Mouse (Mus musculus) stomach, embryonic 16.5 days (tissue): ENCODE measurements around the gene Chd3. TPM values are rescaled to one million over a fixed set of nuclear protein-coding genes. Genes with fewer than 3 reads are reported as not detected.

Experiments
- ATAC-seq: fragments of 200-750 bp; cut with Nextera tagmentation; 2 replicates; pipeline ENCODE4 v1.8.0; 2017; ENCODE audit warnings: moderate number of reproducible peaks, moderate TSS enrichment; ENCODE audit not compliant: insufficient read depth, low FRiP score
- H3K27ac ChIP-seq: fragments of 300-500 bp; sonication (generic); 2 replicates; pipeline ENCODE4 v1.5.1; 2014; ENCODE audit warnings: low read length
- H3K27me3 ChIP-seq: fragments of 300-500 bp; sonication (generic); 2 replicates; pipeline ENCODE4 v1.6.1; 2014; ENCODE audit warnings: low read length, control low read depth, mixed read lengths; ENCODE audit not compliant: control insufficient read depth, insufficient read depth
- H3K36me3 ChIP-seq: fragments of 300-500 bp; sonication (generic); 2 replicates; pipeline ENCODE4 v1.6.1; 2014; ENCODE audit warnings: low read length; ENCODE audit not compliant: control insufficient read depth, insufficient read depth
- H3K4me1 ChIP-seq: fragments of 300-500 bp; sonication (generic); 2 replicates; pipeline ENCODE4 v1.6.1; 2014; ENCODE audit warnings: low read length, control low read depth, mixed read lengths; ENCODE audit not compliant: control insufficient read depth, insufficient read depth
- H3K4me2 ChIP-seq: fragments of 300-500 bp; sonication (generic); 2 replicates; pipeline ENCODE4 v1.6.1; 2014; ENCODE audit warnings: low read depth, low read length, mixed read lengths
- H3K4me3 ChIP-seq: fragments of 300-500 bp; sonication (generic); replicated peaks from 2 replicates; pipeline ENCODE4 v1.5.1; 2014; ENCODE audit warnings: mild to moderate bottlenecking, low read length
- H3K9ac ChIP-seq: fragments of 300-500 bp; sonication (generic); 2 replicates; pipeline ENCODE4 v1.6.1; 2014; ENCODE audit warnings: low read length
- H3K9me3 ChIP-seq: fragments of 300-500 bp; sonication (generic); replicated peaks from 2 replicates; pipeline ENCODE4 v1.6.1; 2016; ENCODE audit warnings: low read length, control low read depth; ENCODE audit not compliant: control insufficient read depth
- WGBS: fragments of 180-500 bp; shearing (Covaris S2); extraction: QIAGEN DNeasy Blood & Tissue Kit; methylation state at CpG from one replicate; pipeline ENCODE4 v1.1.7; 2014; 5-methylcytosine and 5-hydroxymethylcytosine counted together
- polyA plus RNA-seq: library from polyadenylated mRNA; unstranded; fragments of >200 nt; fragmentation: Nextera tagmentation; extraction: Ambion mirVana; gene quantifications from 2 replicates; pipeline ENCODE4 v1.2.1, GENCODE M21; 2015

The Chd3 gene
- polyA plus RNA-seq, 1 experiment from 2014 or later, result 55.4 TPM

DNA sequence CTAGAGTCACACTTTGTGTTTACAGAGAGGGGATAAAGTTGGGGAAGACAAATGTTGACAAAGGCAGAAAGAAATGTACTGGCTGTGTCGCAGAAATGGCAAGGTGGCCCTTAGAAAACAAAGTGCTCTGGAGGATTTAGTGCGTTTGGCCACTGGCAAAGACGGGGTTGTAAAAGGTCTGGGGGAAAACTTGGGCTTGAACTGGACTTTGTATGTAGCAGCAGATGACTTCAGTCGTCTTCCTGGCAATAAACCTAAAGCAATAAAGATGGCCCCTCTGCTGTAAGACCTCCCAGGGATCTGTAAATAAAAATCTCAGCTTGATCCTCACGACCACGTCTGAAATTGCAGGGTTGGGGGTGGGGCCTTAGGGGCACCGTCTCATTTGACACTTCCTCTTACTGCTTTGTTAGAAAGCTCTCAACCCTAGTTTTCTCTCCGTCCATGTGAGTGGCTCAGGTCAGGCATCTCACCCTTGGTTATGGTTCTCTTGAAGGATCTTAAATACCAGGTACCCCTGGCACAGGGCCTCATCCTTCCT, 36.4 kb downstream of the Chd3 start:
- Histone ChIP-seq H3K9ac (peak overlapping the region; percentile 77; the same call in 1 of the 2 replicates), H3K9me3 (no peaks in the 10 kb centered on the region), H3K27me3 (peaks cover 6% of the 10 kb centered on the region; the same call in 1 of the 2 replicates), H3K4me2 (peak overlapping the region; percentile 70), H3K27ac (peak overlapping the region; percentile 38; the same call in 1 of the 2 replicates), H3K4me3 (peak overlapping the region; percentile 67; the same call in 1 of the 2 replicates), H3K4me1 (peaks cover 17% of the 10 kb centered on the region), H3K36me3 (no peaks in the 10 kb centered on the region)
- 29% methylated on average over 8 of the region's 8 CpGs for WGBS
- ATAC-seq, result no peak

DNA sequence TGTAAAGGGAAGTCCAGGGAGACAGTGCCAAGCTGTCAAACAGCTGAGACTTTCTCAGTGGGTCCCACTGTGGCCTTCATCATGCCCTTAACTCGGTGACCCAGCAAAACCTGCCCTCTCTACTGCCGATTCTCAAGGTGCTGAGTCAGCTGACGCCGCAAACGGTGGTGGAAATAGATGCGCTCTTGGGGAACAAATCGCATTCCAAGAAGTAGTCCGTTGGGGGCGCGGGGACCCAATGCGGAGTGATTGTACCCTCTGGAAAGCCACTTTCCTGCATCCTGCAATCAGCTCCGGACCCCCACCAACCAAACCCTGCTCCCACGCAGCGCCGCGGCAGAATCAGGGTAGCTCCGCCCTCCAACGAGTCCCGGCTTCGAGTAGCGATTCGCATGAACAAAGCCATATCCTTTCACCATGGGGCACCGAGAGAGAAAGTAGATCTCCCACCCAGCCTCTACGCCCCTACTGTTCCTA, 37.2 kb downstream of the Chd3 start:
- Histone ChIP-seq H3K9ac (peak overlapping the region; percentile 77), H3K36me3 (no peaks in the 10 kb centered on the region), H3K4me1 (peaks cover 17% of the 10 kb centered on the region), H3K27ac (peak overlapping the region; percentile 38), H3K9me3 (no peaks in the 10 kb centered on the region), H3K27me3 (peaks cover 8% of the 10 kb centered on the region), H3K4me2 (peak overlapping the region; percentile 70), H3K4me3 (peak overlapping the region; percentile 67)
- under 1% methylated on average over 24 of the region's 24 CpGs for WGBS
- ATAC-seq, result peak; percentile 73; the same call in 1 of the 2 replicates

DNA sequence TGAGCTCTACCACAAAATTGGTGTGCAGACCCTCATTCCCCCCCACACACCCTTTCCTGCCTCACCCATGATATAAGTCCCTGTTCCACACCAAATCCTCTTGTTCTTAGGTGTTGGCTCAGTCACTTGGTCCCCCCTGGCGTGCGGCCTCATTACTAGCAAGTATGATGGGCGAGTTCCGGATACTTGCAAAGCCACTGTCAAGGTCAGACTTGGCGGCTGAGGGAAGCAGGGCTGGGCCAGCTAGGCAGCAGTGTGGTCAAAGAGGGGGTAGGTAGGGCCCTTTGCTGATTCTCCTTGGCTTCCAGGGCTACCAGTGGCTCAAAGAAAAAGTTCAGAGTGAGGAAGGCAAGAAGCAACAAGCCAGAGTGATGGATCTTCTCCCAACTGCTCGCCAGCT, 38.1 kb downstream of the Chd3 start:
- H3K9ac ChIP-seq, result no peak overlapping the region; the same call in 1 of the 2 replicates

GRCm38 (mm10) chr11:69328517-69328916, 40.7 kb downstream of the Chd3 start:
- Histone ChIP-seq H3K4me2 (no peak overlapping the region), H3K27me3 (peaks cover 8% of the 10 kb centered on the region), H3K36me3 (no peaks in the 10 kb centered on the region), H3K9me3 (no peaks in the 10 kb centered on the region), H3K27ac (no peak overlapping the region), H3K9ac (no peak overlapping the region), H3K4me1 (peaks cover 33% of the 10 kb centered on the region), H3K4me3 (no peak overlapping the region)
- 89% methylated on average over 6 of the region's 6 CpGs for WGBS
- no peak for ATAC-seq

More for the DNA sequence above, 38.1 kb downstream of the Chd3 start:
- Histone ChIP-seq H3K27me3 (peaks cover 8% of the 10 kb centered on the region), H3K4me3 (no peak overlapping the region), H3K4me1 (peaks cover 23% of the 10 kb centered on the region), H3K27ac (no peak overlapping the region), H3K4me2 (peak overlapping the region; percentile 70; the same call in 1 of the 2 replicates), H3K36me3 (no peaks in the 10 kb centered on the region), H3K9me3 (no peaks in the 10 kb centered on the region)
- WGBS, result 85% methylated on average over 6 of the region's 6 CpGs
- no peak for ATAC-seq

- Histone ChIP-seq H3K4me1 (peaks cover 31% of the 10 kb centered on the region), H3K4me2 (no peak overlapping the region), H3K4me3 (no peak overlapping the region), H3K9me3 (no peaks in the 10 kb centered on the region), H3K27ac (no peak overlapping the region), H3K9ac (no peak overlapping the region), H3K36me3 (no peaks in the 10 kb centered on the region), H3K27me3 (peaks cover 8% of the 10 kb centered on the region)
- 47% methylated on average over 6 of the region's 6 CpGs for WGBS
- ATAC-seq, result no peak
These were observed 41.6 kb downstream of the Chd3 start for GRCm38 (mm10) chr11:69327648-69328047.

- Histone ChIP-seq H3K9ac (no peak overlapping the region), H3K4me1 (peaks cover 32% of the 10 kb centered on the region), H3K9me3 (no peaks in the 10 kb centered on the region), H3K4me3 (no peak overlapping the region), H3K27me3 (peaks cover 8% of the 10 kb centered on the region), H3K36me3 (no peaks in the 10 kb centered on the region), H3K4me2 (no peak overlapping the region), H3K27ac (no peak overlapping the region)
- no peak for ATAC-seq
- WGBS, result 20% methylated on average over 9 of the region's 9 CpGs
These were observed 42.1 kb downstream of the Chd3 start for GRCm38 (mm10) chr11:69327157-69327442.

- H3K4me2 ChIP-seq, result peak overlapping the region; percentile 99
- no peaks in the 10 kb centered on the region for H3K9me3 ChIP-seq
- WGBS, result under 1% methylated on average over 45 of the region's 45 CpGs
- peaks cover 35% of the 10 kb centered on the region for H3K4me1 ChIP-seq
- H3K36me3 ChIP-seq, result no peaks in the 10 kb centered on the region
- peak overlapping the region; percentile 59 for H3K4me3 ChIP-seq
- no peak overlapping the region for H3K27ac ChIP-seq
- ATAC-seq, result no peak
- H3K27me3 ChIP-seq, result peaks cover 8% of the 10 kb centered on the region
- H3K9ac ChIP-seq, result peak overlapping the region; percentile 76
These were observed 42.6 kb downstream of the Chd3 start for GRCm38 (mm10) chr11:69326408-69327156.

- Histone ChIP-seq H3K4me3 (peak within 1 kb of the TSS; percentile 59), H3K4me2 (peak within 1 kb of the TSS; percentile 99), H3K27me3 (peaks cover 8% of the 10 kb centered on the region), H3K9me3 (no peaks in the 10 kb centered on the region), H3K4me1 (peaks cover 33% of the 10 kb centered on the region), H3K27ac (peak within 1 kb of the TSS; percentile 84), H3K36me3 (no peaks in the 10 kb centered on the region), H3K9ac (peak within 1 kb of the TSS; percentile 76)
- WGBS, result 10% methylated on average over 26 of the region's 26 CpGs
- peak; percentile 72; the same call in 1 of the 2 replicates for ATAC-seq
These were observed 43.4 kb downstream of the Chd3 start, which contains the start of gene Kcnab3 for GRCm38 (mm10) chr11:69325628-69326407. Gene Kcnab3 (plus strand): TSS chr11:69326258.
